Comparison of ENCODE assay signal across 30 mouse cellular contexts in genomic region chr19:34678428-34678827, GRCm38 (mm10). TPM values are rescaled to one million over a fixed set of nuclear protein-coding genes. Genes with fewer than 3 reads are reported as not detected.
DNase-seq lines count a peak whose midpoint lies in the region; ATAC-seq and TF ChIP-seq lines count a peak whose summit lies in the region.
"Had no signal": no experiment of that assay in that cellular context is flagged by ENCODE, and none has a peak within 500 bp of the region (broad histone marks: within the 10 kb centered on the region; RNA-seq: fewer than 3 reads in every experiment).

No protein-coding gene starts in this region.

- no peaks in the 10 kb centered on the region for H3K27me3 ChIP-seq in heart, embryonic 11.5 days (ENCODE audit: control insufficient read depth, insufficient read depth, low read length)
- no peaks in the 10 kb centered on the region for H3K27me3 ChIP-seq in heart, postnatal 0 days (ENCODE audit: control insufficient read depth, insufficient read depth, low read length)
- peaks cover 0 to 2% of the 10 kb centered on the region in 2 experiments; a peak in 1 of 4 replicates for H3K27me3 ChIP-seq in MEL (ENCODE audit: control insufficient read depth in 1 of 2, insufficient read depth in 2 of 2, low read length in 2 of 2)
- H3K27me3 ChIP-seq: embryonic facial prominence, embryonic 13.5 days; forebrain, embryonic 15.5 days; lung, embryonic 15.5 days; neural tube, embryonic 12.5 days had no signal

- H3K36me3 ChIP-seq in heart, embryonic 11.5 days (ENCODE audit: control insufficient read depth, insufficient read depth, low read length): no peaks in the 10 kb centered on the region
- no peaks in the 10 kb centered on the region for H3K36me3 ChIP-seq in heart, postnatal 0 days (replicated peaks; ENCODE audit: control insufficient read depth, insufficient read depth, low read length)
- H3K36me3 ChIP-seq in MEL (ENCODE audit: control insufficient read depth in 1 of 2, insufficient read depth in 2 of 2, low read length in 2 of 2): peaks cover 0 to 11% of the 10 kb centered on the region in 2 experiments; a peak in 2 of 4 replicates
- H3K36me3 ChIP-seq: embryonic facial prominence, embryonic 13.5 days; forebrain, embryonic 10.5 days; forebrain, embryonic 15.5 days; lung, embryonic 15.5 days; neural tube, embryonic 12.5 days had no signal

- ATAC-seq in heart, embryonic 11.5 days (replicated peaks; ENCODE audit: insufficient number of reproducible peaks, low FRiP score, low TSS enrichment): peak; percentile 55
- peak; percentile 78 for ATAC-seq in heart, postnatal 0 days (ENCODE audit: insufficient read depth, low read depth)
- peak; percentile 66 for ATAC-seq in megakaryocyte progenitor cell, adult 5-6 weeks (replicated peaks; ENCODE audit: poor library complexity)
- ATAC-seq: forebrain, embryonic 15.5 days; intestine, postnatal 0 days had no signal

- H3K27ac ChIP-seq in heart, embryonic 11.5 days (ENCODE audit: low read depth, low read length): no peak overlapping the region
- H3K27ac ChIP-seq in heart, postnatal 0 days (ENCODE audit: low read depth): no peak overlapping the region
- no peak overlapping the region for H3K27ac ChIP-seq in MEL (ENCODE audit: control insufficient read depth, low read depth, low read length)
- H3K27ac ChIP-seq: embryonic facial prominence, embryonic 13.5 days; forebrain, embryonic 10.5 days; forebrain, embryonic 15.5 days; hindbrain, embryonic 14.5 days; lung, embryonic 15.5 days; neural tube, embryonic 12.5 days had no signal

- no peak for TF ChIP-seq EP300 in heart, postnatal 0 days (IDR thresholded peaks at IDR 0.05; ENCODE audit: low read depth)
- peak; percentile 81 to 89 for TF ChIP-seq EP300 in MEL (IDR thresholded peaks at IDR 0.05; ENCODE audit: low read depth in 1 of 2, low read length in 2 of 2)

- H3K4me3 ChIP-seq in heart, embryonic 11.5 days (ENCODE audit: low read depth, low read length): no peak overlapping the region
- H3K4me3 ChIP-seq in heart, postnatal 0 days (ENCODE audit: low read depth, low read length): no peak overlapping the region
- H3K4me3 ChIP-seq in MEL (ENCODE audit: control insufficient read depth in 1 of 2, insufficient read depth in 1 of 2, low read depth in 2 of 2, low read length in 2 of 2): no peak overlapping the region
- H3K4me3 ChIP-seq: embryonic facial prominence, embryonic 13.5 days; forebrain, embryonic 10.5 days; forebrain, embryonic 15.5 days; lung, embryonic 15.5 days; neural tube, embryonic 12.5 days had no signal

- no peaks in the 10 kb centered on the region for H3K9me3 ChIP-seq in heart, embryonic 11.5 days (replicated peaks; ENCODE audit: control insufficient read depth, low read length)
- H3K9me3 ChIP-seq in heart, postnatal 0 days (replicated peaks; ENCODE audit: control insufficient read depth, low read length): no peaks in the 10 kb centered on the region
- H3K9me3 ChIP-seq in MEL (replicated peaks; ENCODE audit: insufficient read depth, low read length): no peaks in the 10 kb centered on the region
- H3K9me3 ChIP-seq: embryonic facial prominence, embryonic 13.5 days; forebrain, embryonic 10.5 days; forebrain, embryonic 15.5 days; lung, embryonic 15.5 days; neural tube, embryonic 12.5 days had no signal

- no peak for TF ChIP-seq CTCF in heart, postnatal 0 days (IDR thresholded peaks at IDR 0.05; ENCODE audit: low read depth)
- TF ChIP-seq CTCF in MEL (IDR thresholded peaks at IDR 0.05 in 2 of 3, conservative IDR thresholded peaks at IDR 0.05 in 1 of 3; ENCODE audit: control insufficient read depth in 1 of 3, insufficient read depth in 1 of 3, low read depth in 2 of 3, low read length in 3 of 3, poor library complexity in 1 of 3, severe bottlenecking in 1 of 3): no peak

- no peaks in the 10 kb centered on the region for H3K4me1 ChIP-seq in heart, embryonic 11.5 days (ENCODE audit: control insufficient read depth, insufficient read depth, low read length)
- H3K4me1 ChIP-seq in heart, postnatal 0 days (ENCODE audit: control insufficient read depth, insufficient read depth): peaks cover 9% of the 10 kb centered on the region; the same call in 1 of the 2 replicates
- H3K4me1 ChIP-seq in MEL (ENCODE audit: control insufficient read depth in 1 of 2, insufficient read depth in 2 of 2, low read length in 2 of 2): peaks cover 0 to 10% of the 10 kb centered on the region in 2 experiments; a peak in 3 of 4 replicates
- H3K4me1 ChIP-seq: embryonic facial prominence, embryonic 13.5 days; forebrain, embryonic 10.5 days; forebrain, embryonic 15.5 days; lung, embryonic 15.5 days; neural tube, embryonic 12.5 days had no signal

- H3K4me2 ChIP-seq in heart, embryonic 11.5 days: no peak overlapping the region
- 0 out of 2 replicates have a peak overlapping the region, but pooled peaks have one; percentile 4 for H3K4me2 ChIP-seq in heart, postnatal 0 days (ENCODE audit: low read depth, low read length)
- H3K4me2 ChIP-seq: embryonic facial prominence, embryonic 13.5 days; forebrain, embryonic 15.5 days; hindbrain, embryonic 14.5 days; lung, embryonic 15.5 days; neural tube, embryonic 12.5 days had no signal

- no peak for TF ChIP-seq POLR2A in MEL (IDR thresholded peaks at IDR 0.05; ENCODE audit: control insufficient read depth in 1 of 2, insufficient read depth in 1 of 2, low read depth in 1 of 2, low read length in 2 of 2, poor library complexity in 1 of 2)

- DNase-seq in heart, postnatal 25 days (ENCODE audit: low spot score): no peak
- DNase-seq in heart, postnatal 0 days (ENCODE audit: low spot score): peak; percentile 34
- no peak for DNase-seq in heart, postnatal 14 days
- peak; percentile 70 for DNase-seq in MEL (ENCODE audit: low read depth, low spot score)
- no peak for DNase-seq in ovary, postnatal 36 days (ENCODE audit: low spot score)
- no peak for DNase-seq in embryo, embryonic 9.5 days (ENCODE audit: extremely low spot score)
- DNase-seq: adrenal gland, postnatal 10 days; B cell, adult 2 months; cerebellum, adult 11 months; cerebellum, adult 9-10 months; cerebellum, postnatal 36 days; embryo, embryonic 11 days; kidney, adult 9 months; kidney, postnatal 10 days; layer of hippocampus, adult 9-11 months; lung, postnatal 36 days; midbrain, embryonic 14.5 days; thymus, adult 2 months; thymus, postnatal 36 days had no signal

- intact Hi-C loops in heart, postnatal 25 days (cut with DNase I): no loop called here
- intact Hi-C loops in heart, postnatal 14 days (cut with DNase I): no loop called here

- no peaks in the 10 kb centered on the region for H3K79me2 ChIP-seq in MEL (ENCODE audit: control insufficient read depth, insufficient read depth, low read length, poor library complexity)

- 59% methylated on average over 4 of the region's 4 CpGs for WGBS in heart, embryonic 11.5 days (ENCODE audit: insufficient replicate concordance)
- 25% methylated on average over 4 of the region's 4 CpGs for WGBS in heart, postnatal 0 days

- no peak for TF ChIP-seq RAD21 in MEL (IDR thresholded peaks at IDR 0.05; ENCODE audit: low read depth, low read length)

- no peak overlapping the region for H3K9ac ChIP-seq in heart, embryonic 11.5 days (ENCODE audit: low read depth, low read length)
- H3K9ac ChIP-seq in heart, postnatal 0 days (replicated peaks; ENCODE audit: low read depth, low read length): no peak overlapping the region
- H3K9ac ChIP-seq in MEL (ENCODE audit: control insufficient read depth, low read depth, low read length, poor library complexity, severe bottlenecking): no peak overlapping the region
- H3K9ac ChIP-seq: embryonic facial prominence, embryonic 13.5 days; forebrain, embryonic 15.5 days; hindbrain, embryonic 14.5 days; lung, embryonic 15.5 days; neural tube, embryonic 12.5 days had no signal

TF ChIP-seq in MEL, 35 proteins besides CTCF, POLR2A, EP300 and RAD21:
- peak; percentile 59; the same call in 1 of the 2 replicates for TF ChIP-seq RCOR1 (IDR thresholded peaks at IDR 0.05; ENCODE audit: low read depth, low read length)
- TF ChIP-seq TAL1 (IDR thresholded peaks at IDR 0.05; ENCODE audit: low read length): peak; percentile 46; the same call in 1 of the 2 replicates
- no peak for TF ChIP-seq ZKSCAN1 (IDR thresholded peaks at IDR 0.05; ENCODE audit: low read depth, low read length)
- TF ChIP-seq JUND (IDR thresholded peaks at IDR 0.05; ENCODE audit: low read depth, low read length): peak; percentile 81
- TF ChIP-seq GATA1 (IDR thresholded peaks at IDR 0.05; ENCODE audit: low read depth, low read length): peak; percentile 89
- TF ChIP-seq MEF2A (IDR thresholded peaks at IDR 0.05; ENCODE audit: extremely low read depth, insufficient replicate concordance, low read depth, low read length, poor library complexity, severe bottlenecking): no peak
- TF ChIP-seq ETS1 (IDR thresholded peaks at IDR 0.05; ENCODE audit: low read depth, low read length): peak; percentile 44; the same call in 1 of the 2 replicates

RNA-seq across cellular contexts. Expression of gene Ifit1, which starts 37.8 kb away (rescaled TPM):
- 0.11 and 0.44 TPM in 2 replicates for polyA plus RNA-seq in heart, embryonic 11.5 days (2014; fragmentation: Nextera tagmentation; extraction: Ambion mirVana)
- 1 to 10 TPM; 1.4 TPM for total RNA-seq in heart, postnatal 25 days (2021)
- total RNA-seq in heart, postnatal 0 days (2014; rRNA removed; ENCODE audit: low replicate concordance): 4.4 and 9.7 TPM in 2 replicates
- polyA plus RNA-seq in heart, postnatal 0 days (2015; fragmentation: Nextera tagmentation; extraction: Ambion mirVana): 0.74 and 1.2 TPM in 2 replicates
- total RNA-seq in heart, postnatal 14 days (2021): under 1 TPM; 0.33 to 0.85 TPM
- 0.12 TPM in 1 of 2 replicates, not detected in the other for total RNA-seq in MEL (2012; rRNA removed)
- under 1 TPM in 1 of 2 experiments, not detected in 1; 0.31 TPM for polyA plus RNA-seq in MEL (2012; ENCODE audit: insufficient read depth in 1 of 2, insufficient read length in 2 of 2, low read depth in 1 of 2, low replicate concordance in 2 of 2, missing spikeins in 1 of 2)
- total RNA-seq in megakaryocyte progenitor cell, adult 5-6 weeks (2015): 1.5 and 2.1 TPM in 2 replicates
- total RNA-seq in megakaryocyte progenitor cell, adult 5-6 weeks (2017): 1.0 and 1.1 TPM in 2 replicates
- polyA plus RNA-seq: forebrain, embryonic 10.5 days had no signal

RNA-seq across cellular contexts. Expression of gene Ifit1bl2, which starts 37.9 kb away (rescaled TPM):
- polyA plus RNA-seq in heart, embryonic 11.5 days (2014; fragmentation: Nextera tagmentation; extraction: Ambion mirVana): 0.73 and 1.0 TPM in 2 replicates
- total RNA-seq in heart, postnatal 25 days (2021): 1 to 10 TPM; 1.2 to 1.5 TPM
- total RNA-seq in heart, postnatal 0 days (2014; rRNA removed; ENCODE audit: low replicate concordance): 0.19 and 1.9 TPM in 2 replicates
- polyA plus RNA-seq in heart, postnatal 0 days (2015; fragmentation: Nextera tagmentation; extraction: Ambion mirVana): 1.0 and 1.3 TPM in 2 replicates
- under 1 TPM; 0.53 to 0.59 TPM for total RNA-seq in heart, postnatal 14 days (2021)
- not detected in 2 replicates for total RNA-seq in MEL (2012; rRNA removed)
- polyA plus RNA-seq in MEL (2012; ENCODE audit: insufficient read depth in 1 of 2, insufficient read length in 2 of 2, low read depth in 1 of 2, low replicate concordance in 2 of 2, missing spikeins in 1 of 2): not detected
- total RNA-seq in megakaryocyte progenitor cell, adult 5-6 weeks (2015): not detected in 2 replicates
- total RNA-seq in megakaryocyte progenitor cell, adult 5-6 weeks (2017): 0.27 and 0.83 TPM in 2 replicates
- total RNA-seq: gastrocnemius, adult 8-10 months had no signal
- polyA plus RNA-seq: forebrain, embryonic 10.5 days; liver, adult 2 months had no signal

Comparison
In these comparisons a context has a peak if more than half of its experiments do, and no peak if none do; other contexts are left out.
1. DNase-seq: peak in heart, postnatal 0 days (single experiment) and MEL (single experiment); none in heart, postnatal 25 days (single experiment), heart, postnatal 14 days (0 of 2), ovary, postnatal 36 days (single experiment) and embryo, embryonic 9.5 days (single experiment).
2. Peak in every context shown above with its lines, with median percentiles within 50 percentile points of each other: ATAC-seq.